Mouse (Mus musculus) heart, postnatal 0 days (tissue): ENCODE measurements around the gene Padi2. TPM values are rescaled to one million over a fixed set of nuclear protein-coding genes. Genes with fewer than 3 reads are reported as not detected.

Experiments
- ATAC-seq: fragments of 200-750 bp; cut with Nextera tagmentation; 2 replicates; pipeline ENCODE4 v1.8.0; 2017; ENCODE audit warnings: low read depth, moderate number of reproducible peaks, moderate library complexity; ENCODE audit not compliant: insufficient read depth
- DNase-seq: peaks from one replicate; pipeline ENCODE4 v3.0.0-alpha.2; 2016; ENCODE audit warnings: low spot score
- H3K27ac ChIP-seq: fragments of 300-500 bp; sonication (generic); 2 replicates; pipeline ENCODE4 v1.5.1; 2014; ENCODE audit warnings: low read depth, mild to moderate bottlenecking
- H3K27me3 ChIP-seq: fragments of 300-500 bp; sonication (generic); 2 replicates; pipeline ENCODE4 v1.6.1; 2014; ENCODE audit warnings: low read length, mixed read lengths; ENCODE audit not compliant: control insufficient read depth, insufficient read depth
- H3K36me3 ChIP-seq: fragments of 300-500 bp; sonication (generic); replicated peaks from 2 replicates; pipeline ENCODE4 v1.6.1; 2014; ENCODE audit warnings: low read length, mixed read lengths; ENCODE audit not compliant: control insufficient read depth, insufficient read depth
- H3K4me1 ChIP-seq: fragments of 300-500 bp; sonication (generic); 2 replicates; pipeline ENCODE4 v1.6.1; 2014; ENCODE audit warnings: antibody characterized with exemption; ENCODE audit not compliant: control insufficient read depth, insufficient read depth
- H3K4me2 ChIP-seq: fragments of 300-500 bp; sonication (generic); 2 replicates; pipeline ENCODE4 v1.6.1; 2014; ENCODE audit warnings: low read depth, mild to moderate bottlenecking, low read length, moderate library complexity
- H3K4me3 ChIP-seq: fragments of 300-500 bp; sonication (generic); 2 replicates; pipeline ENCODE4 v1.5.1; 2014; ENCODE audit warnings: low read depth, low read length
- H3K9ac ChIP-seq: fragments of 300-500 bp; sonication (generic); replicated peaks from 2 replicates; pipeline ENCODE4 v1.6.1; 2014; ENCODE audit warnings: low read depth, low read length, mixed read lengths
- H3K9me3 ChIP-seq: fragments of 300-500 bp; sonication (generic); replicated peaks from 2 replicates; pipeline ENCODE4 v1.6.1; 2016; ENCODE audit warnings: low read length; ENCODE audit not compliant: control insufficient read depth
- CTCF ChIP-seq: IDR thresholded peaks from 2 replicates; pipeline ENCODE4 v1.5.1; 2016; ENCODE audit warnings: antibody characterized with exemption, control low read depth, low read depth
- EP300 ChIP-seq: IDR thresholded peaks from 2 replicates; pipeline ENCODE4 v1.6.1; 2016; ENCODE audit warnings: antibody characterized with exemption, low read depth
- WGBS: fragments of 180-500 bp; shearing (Covaris S2); extraction: QIAGEN DNeasy Blood & Tissue Kit; methylation state at CpG from one replicate; pipeline ENCODE4 v1.1.7; 2014; 5-methylcytosine and 5-hydroxymethylcytosine counted together
- polyA plus RNA-seq: library from polyadenylated mRNA; unstranded; fragments of >200 nt; fragmentation: Nextera tagmentation; extraction: Ambion mirVana; gene quantifications from 2 replicates; pipeline ENCODE4 v1.2.1, GENCODE M21; 2015
- total RNA-seq: library from RNA; depleted of rRNA; stranded (reverse); fragments of >200 nt; gene quantifications from 2 replicates; pipeline ENCODE4 v1.2.3, GENCODE M21; 2014; ENCODE audit warnings: low replicate concordance

The Padi2 gene
- total and polyA plus RNA-seq, 2 experiments from 2014 or later, result 0.31 to 0.44 TPM

- no peaks in the 10 kb centered on the region for H3K9me3 ChIP-seq
- H3K4me1 ChIP-seq, result peaks cover 12% of the 10 kb centered on the region
- no peak overlapping the region for H3K9ac ChIP-seq
- DNase-seq, result no peak
- TF ChIP-seq EP300 (no peak), CTCF (no peak)
- no peaks in the 10 kb centered on the region for H3K27me3 ChIP-seq
- peaks cover 21% of the 10 kb centered on the region for H3K36me3 ChIP-seq
- no peak overlapping the region for H3K4me3 ChIP-seq
- no peak overlapping the region for H3K27ac ChIP-seq
- WGBS, result 52% methylated on average over 4 of the region's 4 CpGs
- no peak overlapping the region for H3K4me2 ChIP-seq
- no peak for ATAC-seq
These were observed 76.7 kb downstream of the Padi2 start for GRCm38 (mm10) chr4:140982808-140983207.

GRCm38 (mm10) chr4:140983442-140983841, 77.3 kb downstream of the Padi2 start:
- 7% methylated on average over 9 of the region's 9 CpGs for WGBS
- peak; percentile 42; the same call in 1 of the 2 replicates for ATAC-seq
- TF ChIP-seq CTCF, result no peak
- TF ChIP-seq EP300, result no peak
- H3K4me2 ChIP-seq, result 0 out of 2 replicates have a peak overlapping the region, but pooled peaks have one; percentile 15
- peaks cover 15% of the 10 kb centered on the region for H3K36me3 ChIP-seq
- peaks cover 12% of the 10 kb centered on the region for H3K4me1 ChIP-seq
- peak overlapping the region; percentile 5; the same call in 1 of the 2 replicates for H3K27ac ChIP-seq
- DNase-seq, result peak; percentile 44
- H3K4me3 ChIP-seq, result no peak overlapping the region
- H3K9me3 ChIP-seq, result no peaks in the 10 kb centered on the region
- no peaks in the 10 kb centered on the region for H3K27me3 ChIP-seq
- no peak overlapping the region for H3K9ac ChIP-seq

GRCm38 (mm10) chr4:140984544-140984943, 78.4 kb downstream of the Padi2 start:
- H3K9ac ChIP-seq, result no peak overlapping the region
- ATAC-seq (no peak), DNase-seq (no peak)
- H3K27me3 ChIP-seq, result no peaks in the 10 kb centered on the region
- no peak overlapping the region for H3K27ac ChIP-seq
- no peaks in the 10 kb centered on the region for H3K9me3 ChIP-seq
- H3K4me3 ChIP-seq, result no peak overlapping the region
- no peak overlapping the region for H3K4me2 ChIP-seq
- TF ChIP-seq CTCF, result no peak
- no peak for TF ChIP-seq EP300
- peaks cover 4% of the 10 kb centered on the region for H3K36me3 ChIP-seq
- 85% methylated on average over 6 of the region's 6 CpGs for WGBS
- peaks cover 12% of the 10 kb centered on the region for H3K4me1 ChIP-seq

- peaks cover 12% of the 10 kb centered on the region for H3K4me1 ChIP-seq
- no peak overlapping the region for H3K27ac ChIP-seq
- DNase-seq (no peak), ATAC-seq (no peak)
- 28% methylated on average over 14 of the region's 15 CpGs for WGBS
- H3K9ac ChIP-seq, result peak overlapping the region; percentile 73; the same call in 1 of the 2 replicates
- H3K9me3 ChIP-seq, result no peaks in the 10 kb centered on the region
- H3K4me2 ChIP-seq, result peak overlapping the region; percentile 78
- no peaks in the 10 kb centered on the region for H3K27me3 ChIP-seq
- peak overlapping the region; percentile 77 for H3K4me3 ChIP-seq
- no peaks in the 10 kb centered on the region for H3K36me3 ChIP-seq
- TF ChIP-seq EP300 (no peak), CTCF (no peak)
These were observed 80.0 kb downstream of the Padi2 start for GRCm38 (mm10) chr4:140986024-140986710.

- TF ChIP-seq CTCF, result no peak; the same call in 1 of the 2 replicates
- Histone ChIP-seq H3K4me1 (peaks cover 12% of the 10 kb centered on the region), H3K27ac (0 out of 2 replicates have a peak within 1 kb of the TSS, but pooled peaks have one; percentile 25), H3K4me3 (peak within 1 kb of the TSS; percentile 77), H3K27me3 (no peaks in the 10 kb centered on the region), H3K36me3 (no peaks in the 10 kb centered on the region), H3K4me2 (peak within 1 kb of the TSS; percentile 78), H3K9me3 (no peaks in the 10 kb centered on the region), H3K9ac (peak within 1 kb of the TSS; percentile 73)
- ATAC-seq (peak; percentile 83), DNase-seq (peak; percentile 74)
- WGBS, result under 1% methylated on average over 58 of the region's 58 CpGs
These were observed 80.7 kb downstream of the Padi2 start, which contains the start of gene Atp13a2 for GRCm38 (mm10) chr4:140986711-140987395. Gene Atp13a2, plus strand, starts transcription at chr4:140986873.
